Mouse (Mus musculus): ENCODE data around the gene Camta1. TPM values are rescaled to one million over a fixed set of nuclear protein-coding genes. Genes with fewer than 3 reads are reported as not detected.
A peak's percentile ranks its signal among the peaks of the same experiment; 100 is the strongest.

Gene Camta1
- polyA plus RNA-seq, 1 experiment from 2014 or later, result 159 TPM

DNA sequence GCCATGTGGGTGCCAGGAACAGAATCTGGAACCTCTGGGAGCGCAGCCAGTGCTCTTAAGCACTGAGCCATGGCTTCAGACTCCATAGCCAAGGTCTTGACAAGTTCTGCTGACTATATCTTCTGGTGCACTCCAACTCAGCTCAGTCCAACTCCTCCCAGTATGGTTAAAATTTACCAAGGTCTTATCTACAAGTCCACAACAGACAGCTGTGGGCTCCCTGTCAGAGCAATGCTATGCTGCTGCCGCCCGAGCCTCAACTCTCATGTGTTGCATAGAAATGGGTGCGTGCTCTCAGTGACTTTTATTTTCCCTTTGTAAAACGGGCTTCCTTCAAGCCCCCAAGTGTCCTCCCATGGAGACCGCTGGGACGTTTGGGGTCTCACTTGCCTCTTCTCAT, 446.7 kb downstream of the Camta1 start:
- Histone ChIP-seq H3K27ac (ENCODE audit: poor library complexity, severe bottlenecking) (no peak overlapping the region), H3K4me2 (no peak overlapping the region), H3K4me1 (replicated peaks) (peaks cover 11% of the 10 kb centered on the region; the same call in 1 of the 2 replicates), H3K9ac (no peak overlapping the region; the same call in 1 of the 2 replicates), H3K4me3 (no peak overlapping the region), H3K27me3 (replicated peaks) (0 out of 2 replicates have a peak, but pooled peaks cover 13% of the 10 kb centered on the region), H3K36me3 (no peaks in the 10 kb centered on the region), H3K9me3 (replicated peaks) (no peaks in the 10 kb centered on the region)
- no peak for ATAC-seq (ENCODE audit: insufficient number of reproducible peaks, low FRiP score)
- 79% methylated on average over 7 of the region's 7 CpGs for WGBS

DNA sequence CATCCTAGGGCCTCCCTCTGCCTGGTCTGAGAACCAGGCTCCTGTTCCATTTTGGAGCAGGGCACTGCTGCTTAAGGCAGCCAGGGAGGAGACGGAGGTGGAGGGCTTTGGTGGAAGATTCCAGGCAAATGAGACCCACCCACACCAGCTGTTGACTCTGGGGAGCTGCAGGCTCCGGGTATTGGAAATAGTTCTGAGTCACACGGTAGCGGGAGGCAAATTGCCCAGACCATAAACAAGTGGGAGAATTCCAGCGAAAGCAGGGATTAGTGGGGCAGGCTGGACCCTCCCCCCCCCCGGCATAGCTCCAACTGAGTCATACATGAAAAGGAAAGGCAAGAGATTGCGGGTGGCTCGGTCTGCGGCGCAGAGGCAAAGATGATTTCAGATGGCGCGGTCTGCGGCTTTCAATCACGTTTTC, 450.0 kb downstream of the Camta1 start:
- H3K4me1 ChIP-seq (replicated peaks), result peaks cover 11% of the 10 kb centered on the region; the same call in 1 of the 2 replicates
- peak; percentile 72 for ATAC-seq (ENCODE audit: insufficient number of reproducible peaks, low FRiP score)
- 35% methylated on average over 14 of the region's 14 CpGs for whole genome bisulfite sequencing
- H3K27ac ChIP-seq (ENCODE audit: poor library complexity, severe bottlenecking), result no peak overlapping the region; the same call in 1 of the 2 replicates
- H3K4me2 ChIP-seq, result peak overlapping the region; percentile 32
- peaks cover 8% of the 10 kb centered on the region for H3K9me3 ChIP-seq (replicated peaks)
- H3K27me3 ChIP-seq (replicated peaks), result 0 out of 2 replicates have a peak, but pooled peaks cover 4% of the 10 kb centered on the region
- H3K9ac ChIP-seq, result no peak overlapping the region
- H3K36me3 ChIP-seq, result no peaks in the 10 kb centered on the region
- no peak overlapping the region for H3K4me3 ChIP-seq

DNA sequence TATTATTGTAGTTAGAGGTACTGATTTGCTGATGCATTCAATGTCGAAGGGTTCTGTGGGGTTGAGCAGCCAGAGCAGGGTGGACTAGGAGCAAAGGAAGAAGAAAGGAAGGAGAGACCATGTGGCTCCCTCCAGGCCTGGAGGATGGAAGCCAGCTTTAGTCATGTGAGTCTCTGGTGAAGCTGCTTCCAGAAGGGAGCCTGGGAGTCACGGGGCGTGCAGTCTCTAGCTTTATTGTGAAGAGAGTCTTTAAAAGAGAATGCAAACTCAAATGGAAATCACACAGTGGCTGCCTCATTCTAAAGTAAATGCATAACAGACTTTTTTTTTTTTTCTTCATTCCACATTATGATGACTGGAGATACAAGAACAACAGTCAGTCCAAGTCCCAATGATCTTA, 450.7 kb downstream of the Camta1 start:
- no peak for ATAC-seq (ENCODE audit: insufficient number of reproducible peaks, low FRiP score)
- Histone ChIP-seq H3K4me2 (no peak overlapping the region), H3K9ac (no peak overlapping the region), H3K9me3 (replicated peaks) (peaks cover 8% of the 10 kb centered on the region), H3K27ac (ENCODE audit: poor library complexity, severe bottlenecking) (no peak overlapping the region), H3K4me1 (replicated peaks) (peaks cover 11% of the 10 kb centered on the region; the same call in 1 of the 2 replicates), H3K4me3 (no peak overlapping the region), H3K36me3 (no peaks in the 10 kb centered on the region), H3K27me3 (replicated peaks) (0 out of 2 replicates have a peak, but pooled peaks cover 4% of the 10 kb centered on the region)
- 77% methylated on average over 3 of the region's 3 CpGs for WGBS

DNA sequence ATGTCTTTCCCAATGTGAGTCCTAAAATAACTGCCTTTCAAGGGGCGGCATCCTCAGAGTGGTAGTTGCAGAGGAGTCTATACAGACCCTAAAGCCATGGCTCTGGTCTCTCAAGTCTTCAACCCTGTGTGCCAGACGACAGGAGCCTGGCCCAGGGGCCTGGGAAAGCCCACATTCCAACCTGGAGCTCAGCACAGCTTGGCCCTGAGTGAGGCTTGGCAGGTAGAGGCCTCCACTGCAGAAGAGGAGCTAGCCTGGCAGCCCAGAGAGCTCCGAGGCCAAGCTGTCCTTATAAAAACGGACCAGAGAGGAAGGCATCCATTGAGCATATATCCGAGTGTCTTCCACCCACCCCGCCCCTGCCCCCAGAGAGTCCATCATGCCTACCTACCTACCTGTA, 452.4 kb downstream of the Camta1 start:
- Histone ChIP-seq H3K9me3 (replicated peaks) (peaks cover 8% of the 10 kb centered on the region), H3K4me3 (no peak overlapping the region), H3K27ac (ENCODE audit: poor library complexity, severe bottlenecking) (no peak overlapping the region), H3K4me2 (no peak overlapping the region), H3K4me1 (replicated peaks) (peaks cover 16% of the 10 kb centered on the region), H3K9ac (no peak overlapping the region), H3K27me3 (replicated peaks) (0 out of 2 replicates have a peak, but pooled peaks cover 4% of the 10 kb centered on the region), H3K36me3 (no peaks in the 10 kb centered on the region)
- WGBS, result 69% methylated on average over 6 of the region's 6 CpGs
- ATAC-seq (ENCODE audit: insufficient number of reproducible peaks, low FRiP score), result no peak

DNA sequence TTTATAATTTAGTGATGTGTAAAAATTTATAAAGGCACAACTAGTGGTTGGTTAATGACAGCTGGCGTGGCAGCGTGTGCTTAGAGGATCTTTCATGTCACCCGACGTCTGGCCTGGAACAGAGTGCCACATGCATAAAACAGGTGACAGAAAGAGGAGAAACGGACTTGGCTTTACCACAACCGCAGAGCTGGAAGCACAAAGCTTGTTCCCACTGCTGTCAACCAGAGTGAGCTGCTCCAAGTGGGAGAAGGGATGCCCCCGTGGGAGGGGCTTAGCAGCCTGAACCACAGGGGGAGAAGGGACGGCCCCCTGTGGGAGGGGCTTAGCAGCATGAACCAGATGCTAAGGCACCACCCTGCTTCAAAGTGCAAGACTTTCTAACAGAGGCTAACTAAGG, 452.9 kb downstream of the Camta1 start:
- no peak overlapping the region for H3K9ac ChIP-seq
- ATAC-seq (ENCODE audit: insufficient number of reproducible peaks, low FRiP score), result no peak
- H3K9me3 ChIP-seq (replicated peaks), result peaks cover 8% of the 10 kb centered on the region
- H3K27me3 ChIP-seq (replicated peaks), result 0 out of 2 replicates have a peak, but pooled peaks cover 4% of the 10 kb centered on the region
- WGBS, result 46% methylated on average over 8 of the region's 8 CpGs
- H3K4me3 ChIP-seq, result no peak overlapping the region
- H3K27ac ChIP-seq (ENCODE audit: poor library complexity, severe bottlenecking), result no peak overlapping the region
- H3K4me1 ChIP-seq (replicated peaks), result peaks cover 17% of the 10 kb centered on the region
- no peaks in the 10 kb centered on the region for H3K36me3 ChIP-seq
- H3K4me2 ChIP-seq, result no peak overlapping the region

DNA sequence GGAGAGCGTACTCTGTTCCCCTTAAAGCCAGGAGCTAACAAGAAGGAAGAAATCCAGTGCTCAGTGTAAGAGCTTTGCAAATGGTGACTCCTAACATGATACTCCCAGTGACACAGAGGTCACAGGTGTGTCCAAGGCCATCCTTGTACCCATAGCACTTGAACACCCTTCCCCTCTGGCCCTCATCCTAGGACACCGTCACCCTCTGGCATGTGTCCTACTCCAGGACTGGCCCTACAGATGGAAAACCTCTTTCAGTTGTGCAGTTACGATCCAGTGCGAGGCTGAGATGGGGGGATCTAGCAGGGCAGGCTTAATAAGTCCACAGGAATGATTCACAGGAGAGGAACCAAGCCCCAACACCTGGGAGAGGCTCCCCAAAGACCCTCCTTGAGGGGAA, 453.4 kb downstream of the Camta1 start:
- Histone ChIP-seq H3K4me2 (no peak overlapping the region), H3K27ac (ENCODE audit: poor library complexity, severe bottlenecking) (no peak overlapping the region), H3K9ac (no peak overlapping the region), H3K4me3 (no peak overlapping the region), H3K9me3 (replicated peaks) (peaks cover 8% of the 10 kb centered on the region), H3K27me3 (replicated peaks) (0 out of 2 replicates have a peak, but pooled peaks cover 4% of the 10 kb centered on the region), H3K4me1 (replicated peaks) (peaks cover 17% of the 10 kb centered on the region), H3K36me3 (no peaks in the 10 kb centered on the region)
- 86% methylated on average over 4 of the region's 4 CpGs for WGBS
- ATAC-seq (ENCODE audit: insufficient number of reproducible peaks, low FRiP score), result no peak

DNA sequence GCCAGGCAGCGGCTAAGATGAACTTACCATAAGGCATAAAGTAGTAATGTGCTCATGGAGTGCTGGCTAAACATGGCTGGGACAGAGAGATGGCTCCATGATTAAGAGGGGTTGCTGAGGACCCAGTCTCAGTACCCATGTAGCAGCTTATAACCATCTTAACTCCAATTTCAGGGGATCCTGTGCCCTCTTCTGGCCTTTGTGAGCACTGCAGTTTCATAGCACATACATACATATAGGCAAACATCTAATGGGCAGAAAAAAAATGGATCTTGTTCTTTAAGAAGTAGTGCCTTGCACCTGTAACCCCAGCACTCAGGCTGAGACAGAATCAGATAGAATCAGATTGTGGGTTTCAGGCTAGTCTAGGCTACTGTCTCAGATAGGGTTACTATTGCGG, 454.5 kb downstream of the Camta1 start:
- ATAC-seq (ENCODE audit: insufficient number of reproducible peaks, low FRiP score), result no peak
- H3K36me3 ChIP-seq, result no peaks in the 10 kb centered on the region
- no peak overlapping the region for H3K4me2 ChIP-seq
- peaks cover 8% of the 10 kb centered on the region for H3K9me3 ChIP-seq (replicated peaks)
- H3K27me3 ChIP-seq (replicated peaks), result 0 out of 2 replicates have a peak, but pooled peaks cover 4% of the 10 kb centered on the region
- no peak overlapping the region for H3K27ac ChIP-seq (ENCODE audit: poor library complexity, severe bottlenecking)
- 90% methylated on average over 2 of the region's 2 CpGs for whole genome bisulfite sequencing
- no peak overlapping the region for H3K9ac ChIP-seq
- H3K4me1 ChIP-seq (replicated peaks), result peaks cover 20% of the 10 kb centered on the region
- H3K4me3 ChIP-seq, result no peak overlapping the region

DNA sequence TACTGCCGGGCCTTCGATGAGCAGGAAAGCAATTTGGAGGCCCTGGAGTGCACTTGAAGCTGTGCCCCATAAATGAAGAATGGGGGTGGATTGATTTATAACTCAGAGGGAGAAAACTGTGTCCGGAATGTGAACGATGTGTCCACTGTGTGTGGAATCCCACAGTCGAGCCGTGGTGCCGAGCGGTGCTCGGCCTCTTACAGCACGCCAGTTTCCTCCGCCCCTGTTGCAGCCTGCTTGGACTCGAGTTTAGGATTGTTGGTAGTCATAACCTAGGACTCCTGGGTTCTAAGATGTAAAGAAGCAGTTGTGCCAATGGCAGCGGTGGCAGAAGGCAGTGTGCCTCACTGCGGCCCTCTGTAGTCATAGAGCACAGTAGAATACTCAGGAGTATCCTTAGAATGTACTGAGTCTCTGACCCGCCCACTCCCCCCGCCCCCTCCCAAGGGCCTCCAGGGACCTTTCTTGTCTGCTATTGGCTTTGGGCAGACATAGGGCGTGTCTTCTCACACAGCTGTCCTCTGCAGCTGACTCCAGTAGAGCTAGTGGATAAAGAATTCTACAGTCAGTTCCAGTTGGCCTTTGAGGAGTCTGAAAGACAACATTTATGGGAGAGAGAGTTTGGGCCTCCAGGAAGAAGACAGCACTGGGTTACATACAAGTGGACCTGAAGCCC, 457.0 kb downstream of the Camta1 start:
- H3K4me3 ChIP-seq, result no peak overlapping the region
- no peak for ATAC-seq (ENCODE audit: insufficient number of reproducible peaks, low FRiP score)
- H3K9me3 ChIP-seq (replicated peaks), result peaks cover 8% of the 10 kb centered on the region
- WGBS, result 65% methylated on average over 17 of the region's 17 CpGs
- H3K27ac ChIP-seq (ENCODE audit: poor library complexity, severe bottlenecking), result no peak overlapping the region
- no peaks in the 10 kb centered on the region for H3K27me3 ChIP-seq (replicated peaks)
- no peaks in the 10 kb centered on the region for H3K36me3 ChIP-seq
- peaks cover 14% of the 10 kb centered on the region for H3K4me1 ChIP-seq (replicated peaks)
- no peak overlapping the region for H3K4me2 ChIP-seq
- H3K9ac ChIP-seq, result no peak overlapping the region

DNA sequence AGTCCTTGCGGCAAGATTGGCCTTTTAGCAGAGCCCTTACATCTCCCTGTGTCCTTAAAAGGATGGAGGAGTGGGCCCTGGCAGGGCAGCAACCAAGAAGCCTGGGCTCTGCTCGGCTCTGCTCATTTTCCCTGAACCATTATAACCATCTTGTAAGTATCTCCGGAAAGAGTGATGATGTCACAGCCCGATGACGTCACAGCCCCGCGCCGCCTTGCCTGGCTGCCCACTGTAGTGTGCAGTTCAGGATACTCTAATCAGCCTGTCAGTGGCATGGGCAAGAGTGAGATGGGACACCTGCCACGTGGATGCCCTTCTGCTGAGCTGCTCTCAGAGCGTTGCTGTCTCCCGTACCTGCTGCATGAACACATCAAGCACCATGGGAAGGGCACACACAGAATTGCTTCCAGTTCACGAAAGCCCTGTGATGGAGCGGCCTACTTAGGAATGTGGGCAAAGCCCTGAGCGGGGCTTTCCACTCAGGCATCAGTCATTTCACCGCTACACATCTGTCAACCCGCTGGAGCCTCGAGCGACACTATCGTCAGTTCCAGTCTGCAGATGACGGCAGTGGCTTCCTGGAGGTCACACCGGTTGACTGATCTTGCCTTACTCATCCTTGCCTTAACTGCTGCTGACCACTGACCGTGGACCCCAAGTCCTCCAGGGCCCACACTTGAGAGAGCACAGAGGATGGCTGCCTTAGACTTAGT, 459.8 kb downstream of the Camta1 start:
- 82% methylated on average over 22 of the region's 22 CpGs for WGBS
- Histone ChIP-seq H3K9me3 (replicated peaks) (no peaks in the 10 kb centered on the region), H3K4me3 (no peak overlapping the region), H3K9ac (no peak overlapping the region), H3K4me2 (no peak overlapping the region), H3K27ac (ENCODE audit: poor library complexity, severe bottlenecking) (no peak overlapping the region), H3K4me1 (replicated peaks) (peaks cover 14% of the 10 kb centered on the region), H3K27me3 (replicated peaks) (no peaks in the 10 kb centered on the region), H3K36me3 (no peaks in the 10 kb centered on the region)
- no peak for ATAC-seq (ENCODE audit: insufficient number of reproducible peaks, low FRiP score)

DNA sequence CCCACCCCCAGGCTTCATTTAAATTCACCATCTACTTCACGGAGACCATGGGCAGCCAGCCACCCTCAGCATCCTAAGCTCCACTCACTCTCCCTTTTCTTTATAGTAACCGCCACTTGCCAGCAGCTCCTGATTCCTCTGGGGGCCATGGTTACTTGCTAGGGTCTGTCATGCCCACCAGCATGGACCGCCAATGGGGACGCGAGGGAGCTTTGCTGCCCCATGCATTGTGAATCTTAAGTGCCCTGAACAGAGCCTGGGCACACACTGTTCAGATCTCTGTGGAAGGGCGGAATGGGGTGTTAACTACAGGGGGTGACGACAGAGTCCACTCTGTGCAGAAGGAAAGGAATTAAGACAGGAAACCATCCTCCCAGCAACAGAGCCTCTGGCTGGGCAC, 465.1 kb downstream of the Camta1 start:
- Histone ChIP-seq H3K27me3 (replicated peaks) (peaks cover 5% of the 10 kb centered on the region), H3K4me2 (no peak overlapping the region), H3K9ac (no peak overlapping the region), H3K4me3 (no peak overlapping the region), H3K9me3 (replicated peaks) (no peaks in the 10 kb centered on the region), H3K36me3 (no peaks in the 10 kb centered on the region), H3K4me1 (replicated peaks) (no peaks in the 10 kb centered on the region), H3K27ac (ENCODE audit: poor library complexity, severe bottlenecking) (no peak overlapping the region)
- ATAC-seq (ENCODE audit: insufficient number of reproducible peaks, low FRiP score), result no peak
- 72% methylated on average over 7 of the region's 7 CpGs for WGBS

DNA sequence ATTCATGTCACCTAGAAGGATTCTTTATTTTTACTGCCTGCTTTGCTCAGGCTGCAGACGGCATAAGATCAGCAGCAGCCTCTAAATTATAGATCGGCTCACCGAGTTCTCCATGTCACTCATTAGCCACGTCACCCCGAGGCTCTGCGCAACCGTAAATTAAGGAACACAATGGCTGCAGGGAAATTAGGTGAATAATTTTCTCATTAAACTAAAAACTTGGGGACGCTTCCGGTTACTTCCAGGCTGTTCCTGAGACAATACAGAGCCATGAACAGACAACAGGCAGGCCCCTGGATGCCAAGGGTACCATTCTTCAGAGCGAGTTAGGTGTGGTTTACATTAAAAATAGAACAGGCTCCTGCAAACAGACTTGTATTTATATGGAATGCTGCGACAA, 472.3 kb downstream of the Camta1 start:
- H3K4me3 ChIP-seq, result no peak overlapping the region
- no peak overlapping the region for H3K9ac ChIP-seq
- H3K27ac ChIP-seq (ENCODE audit: poor library complexity, severe bottlenecking), result no peak overlapping the region
- H3K9me3 ChIP-seq (replicated peaks), result no peaks in the 10 kb centered on the region
- peaks cover 17% of the 10 kb centered on the region for H3K27me3 ChIP-seq (replicated peaks)
- peaks cover 13% of the 10 kb centered on the region for H3K4me1 ChIP-seq (replicated peaks)
- no peak for ATAC-seq (ENCODE audit: insufficient number of reproducible peaks, low FRiP score)
- WGBS, result 75% methylated on average over 11 of the region's 11 CpGs
- no peak overlapping the region for H3K4me2 ChIP-seq
- H3K36me3 ChIP-seq, result no peaks in the 10 kb centered on the region

All from heart, embryonic 12.5 days (tissue).